Mouse (Mus musculus) liver, embryonic 11.5 days (tissue): ENCODE measurements around the gene Pitx2. TPM values are rescaled to one million over a fixed set of nuclear protein-coding genes. Genes with fewer than 3 reads are reported as not detected.

Experiments used
- ATAC-seq: fragments of 200-750 bp; cut with Nextera tagmentation; replicated peaks from 2 replicates; pipeline ENCODE4 v1.8.0; 2017; ENCODE audit warnings: moderate number of reproducible peaks, mild to moderate bottlenecking, moderate TSS enrichment, moderate library complexity; ENCODE audit not compliant: low FRiP score
- DNase-seq: peaks from one replicate; pipeline ENCODE4 v3.0.0-alpha.2; 2017; ENCODE audit warnings: low spot score
- H3K27ac ChIP-seq: fragments of 300-500 bp; sonication (generic); 2 replicates; pipeline ENCODE4 v1.5.1; 2014; ENCODE audit warnings: mild to moderate bottlenecking, low read depth, low read length, control low read depth
- H3K27me3 ChIP-seq: fragments of 300-500 bp; sonication (generic); replicated peaks from 2 replicates; pipeline ENCODE4 v1.6.1; 2014; ENCODE audit warnings: low read length, mixed read lengths; ENCODE audit not compliant: control insufficient read depth, insufficient read depth
- H3K36me3 ChIP-seq: fragments of 300-500 bp; sonication (generic); 2 replicates; pipeline ENCODE4 v1.6.1; 2014; ENCODE audit warnings: mild to moderate bottlenecking, low read length, moderate library complexity, mixed read lengths; ENCODE audit not compliant: control insufficient read depth, insufficient read depth
- H3K4me1 ChIP-seq: fragments of 300-500 bp; sonication (generic); replicated peaks from 2 replicates; pipeline ENCODE4 v1.6.1; 2014; ENCODE audit warnings: low read length, mixed read lengths; ENCODE audit not compliant: control insufficient read depth, insufficient read depth
- H3K4me2 ChIP-seq: fragments of 300-500 bp; sonication (generic); 2 replicates; pipeline ENCODE4 v1.6.1; 2014; ENCODE audit warnings: mild to moderate bottlenecking, control low read depth, moderate library complexity
- H3K4me3 ChIP-seq: fragments of 300-500 bp; sonication (generic); 2 replicates; pipeline ENCODE4 v1.5.1; 2014; ENCODE audit warnings: low read depth, low read length, control low read depth
- H3K9ac ChIP-seq: fragments of 300-500 bp; sonication (generic); 2 replicates; pipeline ENCODE4 v1.6.1; 2014; ENCODE audit warnings: low read depth, low read length, control low read depth
- H3K9me3 ChIP-seq: fragments of 300-500 bp; sonication (generic); 2 replicates; pipeline ENCODE4 v1.6.1; 2016; ENCODE audit warnings: low read length, inconsistent platforms, mixed read lengths; ENCODE audit not compliant: control insufficient read depth
- WGBS: fragments of 180-500 bp; shearing (Covaris S2); extraction: QIAGEN DNeasy Blood & Tissue Kit; methylation state at CpG from one replicate; pipeline ENCODE4 v1.1.7; 2014; 5-methylcytosine and 5-hydroxymethylcytosine counted together
- polyA plus RNA-seq: library from polyadenylated mRNA; unstranded; fragments of >200 nt; fragmentation: Nextera tagmentation; extraction: Ambion mirVana; gene quantifications from 2 replicates; pipeline ENCODE4 v1.2.1, GENCODE M21; 2014

Pitx2 gene
- polyA plus RNA-seq, 1 experiment from 2014 or later: 23.1 TPM

- H3K4me1 ChIP-seq: no peaks in the 10 kb centered on the region
- no peak overlapping the region for H3K4me2 ChIP-seq
- no peak overlapping the region for H3K27ac ChIP-seq
- H3K4me3 ChIP-seq: no peak overlapping the region
- H3K9me3 ChIP-seq: no peaks in the 10 kb centered on the region
- no peak overlapping the region for H3K9ac ChIP-seq
- no peak for DNase-seq
- H3K27me3 ChIP-seq: peaks cover 96% of the 10 kb centered on the region
- ATAC-seq: no peak
- 9% methylated on average over 18 of the region's 18 CpGs for WGBS
- no peaks in the 10 kb centered on the region for H3K36me3 ChIP-seq
These were observed 6.0 kb downstream of the Pitx2 start for GRCm38 (mm10) chr3:129205481-129206175.

- Histone ChIP-seq H3K4me2 (no peak overlapping the region), H3K36me3 (no peaks in the 10 kb centered on the region), H3K9me3 (no peaks in the 10 kb centered on the region), H3K9ac (no peak overlapping the region), H3K4me3 (no peak overlapping the region), H3K27ac (no peak overlapping the region), H3K27me3 (peaks cover 98% of the 10 kb centered on the region), H3K4me1 (no peaks in the 10 kb centered on the region)
- WGBS: 6% methylated on average over 13 of the region's 13 CpGs
- no peak for ATAC-seq
- DNase-seq: no peak
These were observed 7.1 kb downstream of the Pitx2 start for GRCm38 (mm10) chr3:129206776-129207175.

GRCm38 (mm10) chr3:129207231-129208030, 7.8 kb downstream of the Pitx2 start:
- DNase-seq (peak; percentile 34), ATAC-seq (no peak)
- Histone ChIP-seq H3K4me1 (no peaks in the 10 kb centered on the region), H3K4me3 (no peak overlapping the region), H3K27ac (no peak overlapping the region), H3K9ac (no peak overlapping the region), H3K36me3 (no peaks in the 10 kb centered on the region), H3K9me3 (no peaks in the 10 kb centered on the region), H3K27me3 (peaks cover 98% of the 10 kb centered on the region), H3K4me2 (no peak overlapping the region)
- 5% methylated on average over 24 of the region's 24 CpGs for WGBS

- Histone ChIP-seq H3K36me3 (no peaks in the 10 kb centered on the region), H3K4me3 (no peak overlapping the region), H3K4me1 (no peaks in the 10 kb centered on the region), H3K4me2 (no peak overlapping the region), H3K27me3 (peaks cover 98% of the 10 kb centered on the region), H3K27ac (no peak overlapping the region), H3K9ac (no peak overlapping the region), H3K9me3 (no peaks in the 10 kb centered on the region)
- DNase-seq: no peak
- WGBS: 7% methylated on average over 7 of the region's 7 CpGs
- ATAC-seq: no peak
These were observed 8.3 kb downstream of the Pitx2 start for GRCm38 (mm10) chr3:129208031-129208380.

GRCm38 (mm10) chr3:129208421-129208820, 8.7 kb downstream of the Pitx2 start:
- H3K9ac ChIP-seq: no peak overlapping the region
- no peaks in the 10 kb centered on the region for H3K36me3 ChIP-seq
- DNase-seq (no peak), ATAC-seq (no peak)
- H3K27me3 ChIP-seq: peaks cover 98% of the 10 kb centered on the region
- 13% methylated on average over 10 of the region's 10 CpGs for WGBS
- H3K4me3 ChIP-seq: no peak overlapping the region
- H3K4me2 ChIP-seq: no peak overlapping the region
- no peaks in the 10 kb centered on the region for H3K9me3 ChIP-seq
- no peak overlapping the region for H3K27ac ChIP-seq
- H3K4me1 ChIP-seq: no peaks in the 10 kb centered on the region

- Histone ChIP-seq H3K4me2 (no peak overlapping the region), H3K27me3 (peaks cover 98% of the 10 kb centered on the region), H3K27ac (no peak overlapping the region), H3K4me3 (no peak overlapping the region), H3K9me3 (no peaks in the 10 kb centered on the region), H3K9ac (no peak overlapping the region), H3K4me1 (no peaks in the 10 kb centered on the region), H3K36me3 (no peaks in the 10 kb centered on the region)
- DNase-seq: no peak
- no peak for ATAC-seq
- WGBS: 13% methylated on average over 4 of the region's 4 CpGs
These were observed 9.6 kb downstream of the Pitx2 start for GRCm38 (mm10) chr3:129209266-129209665.

- no peak for DNase-seq
- H3K9ac ChIP-seq: no peak overlapping the region
- WGBS: 9% methylated on average over 4 of the region's 4 CpGs
These were observed 10.1 kb downstream of the Pitx2 start for GRCm38 (mm10) chr3:129209771-129210170.

GRCm38 (mm10) chr3:129212038-129212645, 12.5 kb downstream of the Pitx2 start:
- H3K9me3 ChIP-seq: no peaks in the 10 kb centered on the region
- WGBS: 3% methylated on average over 7 of the region's 7 CpGs
- no peak overlapping the region for H3K9ac ChIP-seq
- H3K36me3 ChIP-seq: no peaks in the 10 kb centered on the region
- DNase-seq (no peak), ATAC-seq (no peak)
- H3K4me3 ChIP-seq: no peak overlapping the region
- H3K4me2 ChIP-seq: no peak overlapping the region
- H3K27ac ChIP-seq: no peak overlapping the region
- H3K27me3 ChIP-seq: peaks cover 100% of the 10 kb centered on the region
- H3K4me1 ChIP-seq: no peaks in the 10 kb centered on the region

More at GRCm38 (mm10) chr3:129209771-129210170, 10.1 kb downstream of the Pitx2 start:
- Histone ChIP-seq H3K4me3 (no peak overlapping the region), H3K4me1 (no peaks in the 10 kb centered on the region), H3K36me3 (no peaks in the 10 kb centered on the region), H3K4me2 (no peak overlapping the region), H3K27me3 (peaks cover 98% of the 10 kb centered on the region), H3K9me3 (no peaks in the 10 kb centered on the region), H3K27ac (no peak overlapping the region)
- ATAC-seq: no peak
